Mouse (Mus musculus) heart, embryonic 13.5 days (tissue): Measurements from ENCODE around the gene Ucp1. TPM values are rescaled to one million over a fixed set of nuclear protein-coding genes. Genes with fewer than 3 reads are reported as not detected.

Source experiments
- ATAC-seq: fragments of 200-750 bp; cut with Nextera tagmentation; 2 replicates; pipeline ENCODE4 v1.8.0; 2017; ENCODE audit warnings: moderate TSS enrichment; ENCODE audit not compliant: insufficient number of reproducible peaks, low FRiP score, low TSS enrichment; ENCODE audit errors: extremely low read depth
- H3K27ac ChIP-seq: fragments of 300-500 bp; sonication (generic); replicated peaks from 2 replicates; pipeline ENCODE4 v1.5.1; 2015; ENCODE audit warnings: moderate library complexity, mild to moderate bottlenecking, inconsistent platforms
- H3K27me3 ChIP-seq: fragments of 300-500 bp; sonication (generic); replicated peaks from 2 replicates; pipeline ENCODE4 v1.6.1; 2015; ENCODE audit warnings: mild to moderate bottlenecking, inconsistent platforms
- H3K36me3 ChIP-seq: fragments of 300-500 bp; sonication (generic); 2 replicates; pipeline ENCODE4 v1.6.1; 2015; ENCODE audit warnings: mild to moderate bottlenecking, inconsistent platforms
- H3K4me1 ChIP-seq: fragments of 300-500 bp; sonication (generic); 2 replicates; pipeline ENCODE4 v1.6.1; 2015; ENCODE audit warnings: inconsistent platforms
- H3K4me2 ChIP-seq: fragments of 300-500 bp; sonication (generic); 2 replicates; pipeline ENCODE4 v1.6.1; 2015; ENCODE audit warnings: inconsistent platforms, mild to moderate bottlenecking, moderate library complexity
- H3K4me3 ChIP-seq: fragments of 300-500 bp; sonication (generic); 2 replicates; pipeline ENCODE4 v1.5.1; 2015; ENCODE audit warnings: moderate library complexity, mild to moderate bottlenecking, inconsistent platforms
- H3K9ac ChIP-seq: fragments of 300-500 bp; sonication (generic); 2 replicates; pipeline ENCODE4 v1.6.1; 2015; ENCODE audit warnings: inconsistent platforms, mild to moderate bottlenecking, moderate library complexity
- H3K9me3 ChIP-seq: fragments of 300-500 bp; sonication (generic); 2 replicates; pipeline ENCODE4 v1.6.1; 2016; ENCODE audit warnings: inconsistent platforms
- WGBS: fragments of 180-500 bp; shearing (Covaris S2); methylation state at CpG from one replicate; pipeline ENCODE4 v1.1.7; 2015; ENCODE audit warnings: mixed read lengths; 5-methylcytosine and 5-hydroxymethylcytosine counted together
- polyA plus RNA-seq: library from polyadenylated mRNA; unstranded; fragments of >200 nt; fragmentation: Nextera tagmentation; extraction: Ambion mirVana; gene quantifications from 2 replicates; pipeline ENCODE4 v1.2.1, GENCODE M21; 2015

Gene Ucp1
- polyA plus RNA-seq, 1 experiment from 2014 or later: not detected

DNA sequence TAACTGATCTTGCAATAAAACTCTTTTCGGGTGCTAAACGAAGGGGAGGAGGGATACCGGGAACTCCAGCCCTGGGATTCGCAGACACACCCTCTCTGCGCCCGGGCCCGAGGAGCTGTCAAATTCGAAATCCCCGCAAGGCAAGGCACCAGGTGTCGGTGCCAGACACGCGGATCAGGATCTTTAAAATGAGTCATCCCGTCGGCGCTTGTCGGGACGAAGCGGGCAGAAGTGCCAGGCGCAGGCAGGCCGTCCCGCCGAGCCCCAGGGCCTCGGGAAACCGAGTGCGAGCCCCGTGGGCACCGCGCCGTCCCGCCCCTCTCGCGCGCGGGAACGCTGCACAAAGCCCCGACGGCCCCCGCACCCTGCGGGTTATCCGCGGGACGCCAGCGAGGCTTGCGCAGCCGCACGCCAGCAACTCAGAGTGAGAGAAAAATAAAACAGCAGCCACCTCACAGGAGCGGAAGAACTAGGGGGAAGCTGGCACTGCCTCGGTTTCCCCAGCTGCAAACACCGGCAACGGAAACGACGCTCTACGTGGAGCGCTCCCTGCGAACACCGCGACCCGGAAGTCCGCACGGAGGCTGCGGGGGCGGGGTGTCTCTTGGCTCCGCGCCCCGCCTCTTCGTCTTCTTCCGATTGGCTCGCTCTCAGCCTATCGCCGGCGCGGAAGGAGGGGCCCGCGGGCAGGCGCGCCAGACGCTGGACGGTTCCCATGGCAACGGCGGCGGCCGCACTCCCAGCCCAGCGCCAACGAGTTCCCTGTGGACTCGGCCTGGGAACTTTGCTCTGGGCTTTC is 41.9 kb downstream of the Ucp1 start, which contains the start of gene Elmod2:
Elmod2 (minus strand) TSS at position 588 of the 799 bp plus-strand sequence.
- under 1% methylated on average over 76 of the region's 85 CpGs for WGBS
- Histone ChIP-seq H3K27me3 (peaks cover 14% of the 10 kb centered on the region), H3K9me3 (no peaks in the 10 kb centered on the region), H3K4me1 (peaks cover 8% of the 10 kb centered on the region), H3K36me3 (peaks cover 18% of the 10 kb centered on the region), H3K4me2 (peak within 1 kb of the TSS; percentile 92), H3K9ac (peak within 1 kb of the TSS; percentile 92), H3K27ac (no peak within 1 kb of the TSS; the same call in 1 of the 2 replicates), H3K4me3 (peak within 1 kb of the TSS; percentile 92)
- ATAC-seq: peak; percentile 96

DNA sequence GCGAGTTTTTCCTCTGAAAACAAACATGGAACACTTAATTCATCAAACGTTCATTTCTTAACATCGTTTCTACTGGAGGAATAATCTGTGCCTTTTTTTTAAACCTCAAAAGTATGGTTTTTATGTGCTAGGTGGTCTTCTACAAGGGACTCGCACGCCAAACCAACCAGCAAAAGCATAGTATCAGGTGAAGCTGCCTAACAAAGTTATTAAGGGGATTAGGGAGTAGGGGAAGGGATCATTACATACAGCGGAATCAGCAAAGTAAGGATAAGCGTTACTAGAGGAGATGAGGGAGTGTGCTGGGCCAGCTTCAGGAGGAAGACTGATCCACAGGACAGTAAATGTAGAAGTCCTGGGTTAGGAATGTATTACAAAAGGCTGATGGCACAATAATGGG is 42.7 kb downstream of the Ucp1 start:
- H3K4me2 ChIP-seq: peak overlapping the region; percentile 92
- H3K27me3 ChIP-seq: peaks cover 14% of the 10 kb centered on the region
- WGBS: 5% methylated on average over 7 of the region's 7 CpGs
- peak overlapping the region; percentile 92 for H3K4me3 ChIP-seq
- H3K36me3 ChIP-seq: peaks cover 11% of the 10 kb centered on the region
- H3K4me1 ChIP-seq: peaks cover 8% of the 10 kb centered on the region
- H3K9me3 ChIP-seq: no peaks in the 10 kb centered on the region
- peak overlapping the region; percentile 77 for H3K9ac ChIP-seq
- no peak overlapping the region for H3K27ac ChIP-seq
- no peak for ATAC-seq

DNA sequence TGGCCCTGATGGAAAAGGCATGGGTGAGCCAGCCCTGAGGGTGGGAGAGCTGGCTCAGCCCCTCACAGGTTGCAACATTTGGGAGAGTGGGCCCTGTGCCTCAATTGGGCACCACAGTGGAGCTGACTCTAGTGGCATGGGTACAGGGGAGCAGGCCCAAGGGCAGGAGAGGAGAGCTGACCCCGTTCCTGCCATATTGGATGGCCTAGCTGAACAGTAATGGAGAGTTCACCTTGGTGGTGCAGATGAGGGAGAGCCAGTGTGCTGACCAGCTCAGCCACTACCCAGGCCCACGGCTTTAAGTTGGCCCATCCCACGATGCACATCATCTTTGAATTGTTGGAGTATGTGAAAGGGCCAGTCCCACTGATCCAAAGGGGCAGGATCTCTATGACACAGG is 51.9 kb downstream of the Ucp1 start:
- Histone ChIP-seq H3K36me3 (no peaks in the 10 kb centered on the region), H3K9me3 (0 out of 2 replicates have a peak, but pooled peaks cover 9% of the 10 kb centered on the region), H3K4me1 (no peaks in the 10 kb centered on the region), H3K27ac (no peak overlapping the region), H3K27me3 (peaks cover 4% of the 10 kb centered on the region; the same call in 1 of the 2 replicates), H3K9ac (no peak overlapping the region), H3K4me3 (no peak overlapping the region), H3K4me2 (no peak overlapping the region)
- 81% methylated on average over 3 of the region's 3 CpGs for WGBS
- no peak for ATAC-seq

DNA sequence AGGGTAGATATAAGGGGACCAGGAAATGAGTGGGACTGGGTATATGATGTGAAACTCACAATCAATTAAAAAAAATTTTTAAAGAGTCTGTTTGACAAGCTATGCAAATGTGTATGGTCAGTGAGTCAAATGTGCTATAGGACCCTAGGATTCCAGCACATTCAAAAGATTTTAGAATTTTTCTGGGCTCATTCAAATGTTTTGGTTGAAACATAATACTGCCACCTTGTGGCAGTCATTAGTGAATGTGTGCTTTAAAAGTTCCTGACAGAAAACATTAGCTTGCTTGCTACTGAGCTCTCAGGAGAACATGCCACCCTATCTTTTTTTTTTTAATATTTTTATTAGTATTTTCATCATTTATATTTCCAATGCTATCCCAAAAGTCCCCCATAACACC is 52.5 kb downstream of the Ucp1 start:
- no peak overlapping the region for H3K27ac ChIP-seq
- no peak for ATAC-seq
- H3K4me2 ChIP-seq: no peak overlapping the region
- H3K9me3 ChIP-seq: 0 out of 2 replicates have a peak, but pooled peaks cover 9% of the 10 kb centered on the region
- no peaks in the 10 kb centered on the region for H3K4me1 ChIP-seq
- no peaks in the 10 kb centered on the region for H3K36me3 ChIP-seq
- H3K9ac ChIP-seq: no peak overlapping the region
- H3K4me3 ChIP-seq: no peak overlapping the region
- H3K27me3 ChIP-seq: peaks cover 4% of the 10 kb centered on the region; the same call in 1 of the 2 replicates

Other genes with a start within 250 kb of the Ucp1 start
- gene Tbc1d9, start 125.0 kb upstream of the Ucp1 start, polyA plus RNA-seq: 0.79 and 0.96 TPM in 2 replicates
- 0.64 and 0.80 TPM in 2 replicates for gene Gm10645, start 124.2 kb upstream of the Ucp1 start, polyA plus RNA-seq
- 8.6 and 8.9 TPM in 2 replicates for gene Elmod2, start 42.1 kb downstream of the Ucp1 start, polyA plus RNA-seq
- gene Mgat4d, start 58.1 kb downstream of the Ucp1 start, polyA plus RNA-seq: not detected in 2 replicates
- 0.06 and 0.09 TPM in 2 replicates for gene Clgn, start 99.5 kb downstream of the Ucp1 start, polyA plus RNA-seq
- gene Scoc, start 168.0 kb downstream of the Ucp1 start, polyA plus RNA-seq: 80.1 and 83.2 TPM in 2 replicates
- not detected in 2 replicates for gene Olfr370, start 245.4 kb downstream of the Ucp1 start, polyA plus RNA-seq